Mouse (Mus musculus) ovary, postnatal 14 days (tissue): ENCODE measurements around the gene Fcho1.
"Not testable (repeated sequence)": the region's sequence is repeated elsewhere in the genome, so short reads cannot be mapped to it uniquely, and the experiment has no call there.

ENCODE experiments used
- DNase-seq: peaks from one replicate; pipeline ENCODE4 v3.0.0; 2022; ENCODE audit warnings: low spot score

The Fcho1 gene

GRCm38 (mm10) chr8:71717096-71717495, 8.4 kb downstream of the Fcho1 start:
- DNase-seq: no peak

GRCm38 (mm10) chr8:71716561-71717053, 8.9 kb downstream of the Fcho1 start:
- DNase-seq: no peak

DNA sequence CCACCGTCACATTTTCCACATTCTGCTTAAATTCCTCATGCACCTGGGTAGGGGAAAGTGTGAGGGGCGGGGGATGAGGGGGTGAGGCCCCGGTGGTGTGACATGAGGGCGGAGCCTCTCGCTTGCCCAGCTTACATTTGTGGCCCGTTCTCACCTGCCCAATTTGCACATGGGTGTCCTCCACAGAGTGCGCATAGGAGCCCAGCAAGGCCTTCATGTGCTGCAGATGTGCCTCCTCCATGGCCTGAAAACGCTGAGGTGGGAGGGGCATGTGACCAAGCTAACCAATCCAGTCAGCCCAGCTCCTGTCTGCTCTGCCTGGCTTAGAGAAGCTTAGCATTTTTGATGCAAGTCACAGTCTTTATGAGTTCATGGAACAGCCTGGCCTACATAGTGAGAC, 10.0 kb downstream of the Fcho1 start:
- DNase-seq: no peak

GRCm38 (mm10) chr8:71711574-71711973, 13.9 kb downstream of the Fcho1 start:
- DNase-seq: no peak

DNA sequence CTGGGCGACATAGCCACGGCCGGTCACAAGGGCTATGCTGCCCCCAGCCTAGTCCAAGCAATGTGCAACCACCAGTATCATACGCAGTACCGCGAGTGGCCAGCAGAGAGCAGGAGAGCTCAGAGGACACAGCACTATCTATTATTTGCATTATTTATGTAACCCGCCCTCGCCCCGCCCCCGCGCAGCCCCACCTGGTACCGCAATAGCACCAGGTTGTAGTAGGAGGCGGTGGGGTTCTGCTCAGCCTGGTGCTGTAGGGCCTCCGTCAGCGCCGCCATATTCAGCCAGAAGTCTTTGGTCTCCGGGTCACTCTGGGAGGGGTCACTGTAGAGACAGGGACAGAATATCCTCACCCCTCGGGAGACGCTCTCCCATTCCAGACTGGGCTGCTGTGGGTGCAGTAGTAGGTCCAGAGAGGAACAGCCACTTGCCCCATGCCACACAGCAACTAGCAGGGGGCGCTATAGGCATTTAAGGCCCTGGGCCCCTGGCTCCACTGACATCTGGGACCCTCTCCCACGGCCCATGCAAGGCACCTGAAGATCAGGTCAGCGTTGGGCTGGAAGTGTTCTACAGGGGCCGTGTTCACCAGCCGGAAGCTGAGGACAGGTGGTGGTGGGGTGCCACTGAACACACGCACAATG, 15.6 kb downstream of the Fcho1 start:
- DNase-seq: peak; percentile 79

DNA sequence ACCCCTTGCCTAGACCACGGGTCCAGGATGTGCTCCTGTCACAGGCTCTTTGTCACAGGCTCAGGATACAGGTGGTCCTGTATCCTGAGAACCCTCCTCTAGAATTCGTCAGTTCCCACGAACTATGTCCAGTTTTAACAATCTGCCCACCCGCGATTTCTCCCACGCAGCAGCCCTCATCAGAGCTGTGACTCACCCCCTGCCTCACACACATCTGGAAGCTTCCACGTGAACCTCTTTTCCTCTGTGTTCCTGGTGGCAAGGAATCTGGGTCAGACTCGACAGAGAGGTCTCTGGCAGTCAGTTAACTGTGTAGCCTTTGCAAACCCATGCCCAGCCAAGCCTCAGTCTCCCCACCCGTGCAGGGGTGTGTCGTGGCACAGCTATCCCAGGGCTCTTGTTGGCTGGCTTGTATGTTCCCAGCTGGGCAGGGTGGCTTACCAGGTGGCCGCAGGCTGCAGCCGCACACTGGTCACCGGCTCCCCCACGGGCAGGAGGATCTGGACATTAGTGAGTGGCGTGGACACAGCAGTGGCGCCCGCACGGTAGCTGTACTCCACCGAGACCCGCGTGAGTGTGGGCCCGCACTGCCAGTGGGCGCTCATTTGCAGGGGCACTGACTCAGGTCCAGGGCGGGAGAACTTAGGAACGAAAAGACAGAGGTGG, 16.2 kb downstream of the Fcho1 start:
- no peak for DNase-seq

- no peak for DNase-seq
These were observed 17.6 kb downstream of the Fcho1 start for GRCm38 (mm10) chr8:71707874-71708273.

- not testable (repeated sequence) for DNase-seq
These were observed 22.1 kb downstream of the Fcho1 start for GRCm38 (mm10) chr8:71703400-71703799.

GRCm38 (mm10) chr8:71702923-71703322, 22.6 kb downstream of the Fcho1 start:
- no peak for DNase-seq

GRCm38 (mm10) chr8:71702087-71702432, 23.5 kb downstream of the Fcho1 start:
- DNase-seq: no peak

DNA sequence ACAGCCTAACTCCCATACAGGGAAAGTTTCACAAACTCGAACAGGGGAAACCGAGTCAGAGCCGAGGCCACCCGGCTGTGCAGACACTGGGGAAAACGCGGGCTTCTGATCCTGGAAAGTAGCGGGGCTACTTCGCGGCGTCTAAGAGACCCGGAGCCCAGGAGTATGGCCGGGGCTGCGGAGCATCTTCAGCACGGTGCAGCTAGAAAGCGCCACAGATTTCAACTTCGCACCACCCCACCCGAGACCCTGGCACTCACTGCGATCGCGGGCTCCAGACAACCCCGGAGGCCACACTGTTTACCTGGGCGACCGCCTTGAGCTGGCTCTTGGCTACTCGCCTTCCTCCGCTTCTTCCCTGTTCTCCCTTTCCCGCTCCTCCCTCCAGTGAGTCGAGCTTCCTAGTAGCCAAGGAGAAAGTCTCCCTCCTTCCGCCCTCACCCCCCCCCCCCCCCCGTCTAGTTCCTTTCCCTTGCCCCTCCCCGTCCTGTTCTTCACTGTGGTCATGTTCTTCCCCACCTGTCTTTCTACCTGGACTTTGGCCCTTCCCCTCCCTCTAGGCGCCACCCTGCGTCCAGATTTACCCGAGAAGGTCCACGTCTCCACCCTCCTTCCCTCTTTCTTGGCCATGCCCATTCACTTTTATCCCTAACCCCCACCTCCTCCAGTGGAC, 24.0 kb downstream of the Fcho1 start, which contains the start of gene B3gnt3:
TSS of gene B3gnt3 (minus strand) at position 376 of the 673 bp plus-strand sequence.
- no peak for DNase-seq

DNA sequence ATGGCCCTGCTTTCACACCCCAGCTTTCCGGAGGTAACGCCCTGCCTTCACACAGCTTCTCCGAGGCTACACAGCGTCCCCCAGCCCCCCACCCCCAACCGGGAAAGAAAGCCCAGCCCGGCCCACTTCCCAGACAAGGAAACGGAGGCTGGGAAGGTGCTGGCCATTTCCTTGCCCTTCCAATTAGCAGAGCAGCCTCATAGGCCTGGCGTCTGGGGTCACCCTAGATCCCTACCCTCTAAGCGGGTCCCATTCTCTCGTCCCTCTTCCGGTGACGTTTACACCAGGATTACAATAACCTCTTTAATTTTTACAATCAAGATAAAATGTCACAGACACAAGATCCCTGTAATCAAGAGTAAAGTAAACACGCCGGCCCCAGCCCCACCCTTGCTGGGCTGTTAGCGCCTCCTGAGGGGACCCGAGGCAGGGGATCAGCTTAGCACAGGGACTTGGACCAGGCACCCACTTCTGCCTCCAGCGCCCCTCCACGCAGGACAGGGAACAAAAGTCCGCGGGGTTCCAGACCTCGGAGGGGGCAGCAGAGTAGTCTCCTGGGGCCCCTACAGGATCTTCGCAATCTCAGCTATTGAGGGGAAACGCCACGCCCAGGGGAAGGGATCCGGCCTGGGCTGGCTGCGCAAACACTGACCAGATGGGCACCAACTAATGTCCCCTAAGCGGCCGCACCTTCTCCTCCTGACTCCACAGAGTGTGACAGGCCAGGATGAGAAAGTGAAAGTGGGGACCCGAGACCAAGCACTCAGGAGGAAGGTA, 24.8 kb downstream of the Fcho1 start:
- DNase-seq: no peak

- not testable (repeated sequence) for DNase-seq
These were observed 30.1 kb downstream of the Fcho1 start for GRCm38 (mm10) chr8:71695456-71695855.

- DNase-seq: no peak
These were observed 32.1 kb downstream of the Fcho1 start for GRCm38 (mm10) chr8:71693166-71694041.

DNA sequence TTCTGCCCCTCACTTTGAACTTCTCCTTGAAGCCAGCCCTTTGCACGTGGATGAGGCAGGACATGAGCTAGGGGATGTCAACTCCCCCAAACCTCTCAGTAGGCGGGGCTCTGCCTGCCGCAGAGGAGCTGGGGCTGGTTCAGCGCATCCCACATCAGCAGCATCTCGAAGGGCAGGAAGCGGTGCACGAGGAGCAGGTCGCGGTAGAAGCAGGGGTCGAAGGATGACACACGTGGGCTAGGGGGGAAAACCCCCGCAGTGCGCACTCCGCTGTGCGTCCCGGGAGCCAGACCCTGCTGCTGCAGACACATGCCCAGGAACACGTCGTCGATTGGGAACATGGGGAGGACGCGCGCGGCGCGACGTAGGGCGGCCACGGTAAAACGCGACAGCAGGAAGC, 33.0 kb downstream of the Fcho1 start:
- no peak for DNase-seq

GRCm38 (mm10) chr8:71689028-71689427, 36.5 kb downstream of the Fcho1 start, which contains the start of gene Insl3:
Gene Insl3, plus strand, starts transcription at chr8:71689214.
- no peak for DNase-seq

DNA sequence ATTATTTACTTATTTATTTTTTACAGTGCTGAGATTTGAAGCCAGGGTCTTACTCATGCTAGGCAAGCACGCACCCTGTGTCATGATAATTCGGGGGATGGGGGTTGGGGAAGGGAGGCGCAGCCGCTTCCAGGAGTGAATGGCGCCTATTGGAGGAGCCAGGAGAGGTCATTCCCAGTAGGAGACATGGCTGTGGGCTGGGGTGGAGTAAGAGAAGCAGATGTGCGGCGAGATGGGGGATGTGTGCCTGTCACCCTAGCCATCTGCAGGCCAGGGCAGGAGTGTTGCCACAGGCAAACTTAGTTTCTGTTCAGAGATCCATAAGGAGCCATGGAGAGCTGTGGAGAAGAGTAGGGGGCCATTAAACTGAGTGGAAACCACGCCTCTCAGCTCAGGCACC, 37.9 kb downstream of the Fcho1 start:
- no peak for DNase-seq

DNA sequence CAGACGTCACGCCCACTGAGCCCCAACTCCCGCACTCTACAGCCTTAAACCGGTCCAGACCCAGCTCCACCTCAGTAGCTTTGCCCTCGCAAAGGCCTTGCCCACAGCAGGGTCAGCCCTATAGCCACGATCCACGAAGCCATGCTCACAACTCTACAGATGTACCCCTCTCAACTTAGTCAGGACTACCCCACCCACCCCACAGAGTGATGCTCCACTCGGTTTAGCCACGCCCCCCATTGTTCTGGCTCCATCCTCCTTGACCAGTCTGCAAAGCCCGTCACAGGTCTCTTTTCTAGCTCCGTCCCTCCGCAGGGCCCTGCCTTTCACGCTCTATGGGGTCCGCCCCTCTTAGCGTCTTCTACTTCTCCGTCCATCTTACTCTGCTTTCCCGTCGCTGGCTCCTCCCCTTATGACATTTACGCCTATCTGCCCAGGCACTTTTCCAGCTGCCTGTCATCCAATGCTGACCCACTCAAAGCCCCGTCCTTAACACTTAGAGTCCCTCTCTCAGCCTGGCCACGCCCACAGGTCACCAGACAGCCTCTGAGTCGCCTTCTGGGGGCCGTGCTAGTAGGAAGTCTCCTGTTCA, 39.3 kb downstream of the Fcho1 start:
- DNase-seq: no peak

GRCm38 (mm10) chr8:71685573-71685972, 39.9 kb downstream of the Fcho1 start:
- DNase-seq: no peak

- no peak for DNase-seq
These were observed 40.8 kb downstream of the Fcho1 start for GRCm38 (mm10) chr8:71684701-71685100.

GRCm38 (mm10) chr8:71682832-71683231, 42.7 kb downstream of the Fcho1 start:
- DNase-seq: no peak
